In genomic region chr10:116146091-116146490, GRCm38 (mm10) we compare ENCODE assay signal across 27 mouse cellular contexts. TPM values are rescaled to one million over a fixed set of nuclear protein-coding genes. Genes with fewer than 3 reads are reported as not detected.
DNase-seq lines count a peak whose midpoint lies in the region; ATAC-seq and TF ChIP-seq lines count a peak whose summit lies in the region.
"Had no signal": no experiment of that assay in that cellular context is flagged by ENCODE, and none has a peak within 500 bp of the region (broad histone marks: within the 10 kb centered on the region; RNA-seq: fewer than 3 reads in every experiment).

No protein-coding gene starts in this region.

- no peaks in the 10 kb centered on the region for H3K9me3 ChIP-seq in hindbrain, embryonic 11.5 days (ENCODE audit: control insufficient read depth, low read length)
- no peaks in the 10 kb centered on the region for H3K9me3 ChIP-seq in hindbrain, embryonic 14.5 days (ENCODE audit: control insufficient read depth, low read length)
- no peaks in the 10 kb centered on the region for H3K9me3 ChIP-seq in neural tube, embryonic 13.5 days
- H3K9me3 ChIP-seq in neural tube, embryonic 15.5 days (replicated peaks): no peaks in the 10 kb centered on the region
- no peaks in the 10 kb centered on the region for H3K9me3 ChIP-seq in midbrain, postnatal 0 days (ENCODE audit: low read length)
- H3K9me3 ChIP-seq: hindbrain, embryonic 15.5 days; kidney, embryonic 15.5 days; limb, embryonic 12.5 days; liver, embryonic 13.5 days; neural tube, embryonic 12.5 days had no signal

- no peak; the same call in 1 of the 2 replicates for ATAC-seq in hindbrain, embryonic 11.5 days (ENCODE audit: low FRiP score)
- no peak for ATAC-seq in hindbrain, embryonic 14.5 days (ENCODE audit: low FRiP score)
- no peak for ATAC-seq in neural tube, embryonic 13.5 days (ENCODE audit: low read depth)
- no peak for ATAC-seq in neural tube, embryonic 15.5 days (ENCODE audit: low FRiP score)
- no peak for ATAC-seq in midbrain, postnatal 0 days (ENCODE audit: low FRiP score)
- ATAC-seq: intestine, postnatal 0 days had no signal

- no peak overlapping the region for H3K27ac ChIP-seq in hindbrain, embryonic 11.5 days (ENCODE audit: low read depth, low read length)
- H3K27ac ChIP-seq in hindbrain, embryonic 14.5 days: no peak overlapping the region
- H3K27ac ChIP-seq in neural tube, embryonic 13.5 days (replicated peaks): peak overlapping the region; percentile 28; the same call in 1 of the 2 replicates
- no peak overlapping the region for H3K27ac ChIP-seq in neural tube, embryonic 15.5 days (replicated peaks)
- no peak overlapping the region; the same call in 1 of the 2 replicates for H3K27ac ChIP-seq in midbrain, postnatal 0 days (ENCODE audit: low read depth, low read length)
- H3K27ac ChIP-seq: hindbrain, embryonic 15.5 days; kidney, embryonic 15.5 days; limb, embryonic 12.5 days; liver, embryonic 13.5 days; neural tube, embryonic 12.5 days had no signal

- peak; percentile 19 for DNase-seq in hindbrain, embryonic 11.5 days (ENCODE audit: low spot score)
- no peak for DNase-seq in hindbrain, embryonic 14.5 days (ENCODE audit: low spot score)
- peak; percentile 19 for DNase-seq in forelimb bud, embryonic 11.5 days (ENCODE audit: low read depth, low spot score)
- DNase-seq in midbrain, postnatal 0 days (ENCODE audit: low spot score): peak; percentile 21
- DNase-seq in layer of hippocampus, adult 9-11 months: no peak
- no peak for DNase-seq in spleen, postnatal 4 days (ENCODE audit: low spot score in 2 of 2)
- DNase-seq: cerebellum, adult 9-10 months; gastrocnemius, postnatal 36 days; kidney, postnatal 4 days; liver, embryonic 13.5 days; lung, embryonic 14.5 days; lung, postnatal 4 days; thymus, postnatal 36 days had no signal

- TF ChIP-seq CTCF in midbrain, postnatal 0 days (IDR thresholded peaks at IDR 0.05): no peak

- H3K4me3 ChIP-seq in hindbrain, embryonic 11.5 days (ENCODE audit: low read depth, low read length): no peak overlapping the region
- H3K4me3 ChIP-seq in hindbrain, embryonic 14.5 days (replicated peaks; ENCODE audit: low read length): no peak overlapping the region
- no peak overlapping the region for H3K4me3 ChIP-seq in neural tube, embryonic 13.5 days
- H3K4me3 ChIP-seq in neural tube, embryonic 15.5 days (replicated peaks): no peak overlapping the region
- no peak overlapping the region for H3K4me3 ChIP-seq in midbrain, postnatal 0 days (ENCODE audit: low read depth, low read length)
- H3K4me3 ChIP-seq: erythroblast, embryonic 14.5 days; hindbrain, embryonic 15.5 days; kidney, embryonic 15.5 days; limb, embryonic 12.5 days; liver, embryonic 13.5 days; neural tube, embryonic 12.5 days had no signal

- no peaks in the 10 kb centered on the region for H3K4me1 ChIP-seq in hindbrain, embryonic 11.5 days (replicated peaks; ENCODE audit: control insufficient read depth, insufficient read depth, low read length)
- H3K4me1 ChIP-seq in hindbrain, embryonic 14.5 days (replicated peaks; ENCODE audit: control insufficient read depth, insufficient read depth, low read length): no peaks in the 10 kb centered on the region
- H3K4me1 ChIP-seq in neural tube, embryonic 13.5 days (replicated peaks): peaks cover 10% of the 10 kb centered on the region
- peaks cover 6% of the 10 kb centered on the region; the same call in 1 of the 2 replicates for H3K4me1 ChIP-seq in neural tube, embryonic 15.5 days
- H3K4me1 ChIP-seq in midbrain, postnatal 0 days (ENCODE audit: insufficient read depth, low read length): no peaks in the 10 kb centered on the region
- H3K4me1 ChIP-seq: kidney, embryonic 15.5 days; liver, embryonic 13.5 days had no signal

- H3K9ac ChIP-seq in hindbrain, embryonic 11.5 days (ENCODE audit: low read depth, low read length): no peak overlapping the region
- H3K9ac ChIP-seq in hindbrain, embryonic 14.5 days: no peak overlapping the region
- H3K9ac ChIP-seq in neural tube, embryonic 13.5 days: no peak overlapping the region
- no peak overlapping the region for H3K9ac ChIP-seq in neural tube, embryonic 15.5 days (replicated peaks)
- no peak overlapping the region for H3K9ac ChIP-seq in midbrain, postnatal 0 days (replicated peaks; ENCODE audit: low read length, poor library complexity, severe bottlenecking)
- H3K9ac ChIP-seq: hindbrain, embryonic 15.5 days; kidney, embryonic 15.5 days; limb, embryonic 12.5 days; liver, embryonic 13.5 days; lung, embryonic 14.5 days; neural tube, embryonic 12.5 days had no signal

- no peaks in the 10 kb centered on the region for H3K27me3 ChIP-seq in hindbrain, embryonic 11.5 days (ENCODE audit: control insufficient read depth, insufficient read depth, low read length)
- H3K27me3 ChIP-seq in hindbrain, embryonic 14.5 days (ENCODE audit: control insufficient read depth, insufficient read depth, low read length): no peaks in the 10 kb centered on the region
- H3K27me3 ChIP-seq in neural tube, embryonic 13.5 days: no peaks in the 10 kb centered on the region
- H3K27me3 ChIP-seq in neural tube, embryonic 15.5 days (replicated peaks): no peaks in the 10 kb centered on the region
- H3K27me3 ChIP-seq in midbrain, postnatal 0 days (ENCODE audit: insufficient read depth, low read length): no peaks in the 10 kb centered on the region
- H3K27me3 ChIP-seq: hindbrain, embryonic 15.5 days; kidney, embryonic 15.5 days; limb, embryonic 12.5 days; liver, embryonic 13.5 days; neural tube, embryonic 12.5 days had no signal

- 37% methylated on average over 9 of the region's 9 CpGs for WGBS in hindbrain, embryonic 11.5 days
- 31% methylated on average over 9 of the region's 9 CpGs for WGBS in hindbrain, embryonic 14.5 days
- WGBS in neural tube, embryonic 13.5 days: 28% methylated on average over 9 of the region's 9 CpGs
- 18% methylated on average over 9 of the region's 9 CpGs for WGBS in neural tube, embryonic 15.5 days
- 18% methylated on average over 9 of the region's 9 CpGs for WGBS in midbrain, postnatal 0 days

- H3K36me3 ChIP-seq in hindbrain, embryonic 11.5 days (ENCODE audit: control insufficient read depth, insufficient read depth, low read length): no peaks in the 10 kb centered on the region
- no peaks in the 10 kb centered on the region for H3K36me3 ChIP-seq in hindbrain, embryonic 14.5 days (replicated peaks; ENCODE audit: control insufficient read depth, insufficient read depth)
- no peaks in the 10 kb centered on the region for H3K36me3 ChIP-seq in neural tube, embryonic 13.5 days
- no peaks in the 10 kb centered on the region for H3K36me3 ChIP-seq in neural tube, embryonic 15.5 days
- no peaks in the 10 kb centered on the region for H3K36me3 ChIP-seq in midbrain, postnatal 0 days (ENCODE audit: insufficient read depth, low read length)
- H3K36me3 ChIP-seq: hindbrain, embryonic 15.5 days; kidney, embryonic 15.5 days; limb, embryonic 12.5 days; liver, embryonic 13.5 days; neural tube, embryonic 12.5 days had no signal

- no peak overlapping the region for H3K4me2 ChIP-seq in hindbrain, embryonic 11.5 days (replicated peaks; ENCODE audit: low read depth, low read length)
- no peak overlapping the region for H3K4me2 ChIP-seq in hindbrain, embryonic 14.5 days (replicated peaks)
- no peak overlapping the region for H3K4me2 ChIP-seq in neural tube, embryonic 13.5 days
- H3K4me2 ChIP-seq in neural tube, embryonic 15.5 days: no peak overlapping the region
- H3K4me2 ChIP-seq in midbrain, postnatal 0 days (ENCODE audit: low read depth, low read length, poor library complexity, severe bottlenecking): no peak overlapping the region
- H3K4me2 ChIP-seq: hindbrain, embryonic 15.5 days; kidney, embryonic 15.5 days; limb, embryonic 12.5 days; liver, embryonic 13.5 days; lung, embryonic 14.5 days; neural tube, embryonic 12.5 days had no signal

RNA-seq across cellular contexts. Expression of gene 4933416C03Rik, which starts 32.4 kb away (rescaled TPM):
- polyA plus RNA-seq in hindbrain, embryonic 11.5 days (2014; fragmentation: Nextera tagmentation; extraction: Ambion mirVana): 0.08 TPM in 1 of 2 replicates, not detected in the other
- 0.40 TPM in 1 of 2 replicates, not detected in the other for polyA plus RNA-seq in hindbrain, embryonic 14.5 days (2014; fragmentation: Nextera tagmentation; extraction: Ambion mirVana)
- 0.30 and 0.32 TPM in 2 replicates for polyA plus RNA-seq in neural tube, embryonic 13.5 days (2015; fragmentation: Nextera tagmentation; extraction: Ambion mirVana)
- polyA plus RNA-seq in neural tube, embryonic 15.5 days (2015; fragmentation: Nextera tagmentation; extraction: Ambion mirVana): 0.14 and 0.18 TPM in 2 replicates
- not detected in 2 replicates for total RNA-seq in midbrain, postnatal 0 days (2014; rRNA removed)
- polyA plus RNA-seq in midbrain, postnatal 0 days (2015; fragmentation: Nextera tagmentation; extraction: Ambion mirVana): not detected in 2 replicates
- total RNA-seq: gastrocnemius, postnatal 36 days; layer of hippocampus, postnatal 10 days; left cerebral cortex, adult 8-10 months had no signal
- polyA plus RNA-seq: C2C12; cortical plate, adult 2 months; erythroblast, embryonic 14.5 days; heart, embryonic 16.5 days; intestine, postnatal 0 days; kidney, embryonic 15.5 days; limb, embryonic 12.5 days; liver, embryonic 13.5 days; lung, embryonic 14.5 days; stomach, embryonic 14.5 days had no signal

Comparison
In these comparisons a context has a peak if more than half of its experiments do, and no peak if none do; other contexts are left out.
1. DNase-seq: peak in hindbrain, embryonic 11.5 days (single experiment), forelimb bud, embryonic 11.5 days (single experiment) and midbrain, postnatal 0 days (single experiment); none in hindbrain, embryonic 14.5 days (single experiment), layer of hippocampus, adult 9-11 months (single experiment) and spleen, postnatal 4 days (0 of 2).